Mouse (Mus musculus): ENCODE data around the gene Fgfr2. TPM values are rescaled to one million over a fixed set of nuclear protein-coding genes. Genes with fewer than 3 reads are reported as not detected.

The Fgfr2 gene
- total and polyA plus RNA-seq, 3 experiments = 47.1 to 245 (median 178) TPM

DNA sequence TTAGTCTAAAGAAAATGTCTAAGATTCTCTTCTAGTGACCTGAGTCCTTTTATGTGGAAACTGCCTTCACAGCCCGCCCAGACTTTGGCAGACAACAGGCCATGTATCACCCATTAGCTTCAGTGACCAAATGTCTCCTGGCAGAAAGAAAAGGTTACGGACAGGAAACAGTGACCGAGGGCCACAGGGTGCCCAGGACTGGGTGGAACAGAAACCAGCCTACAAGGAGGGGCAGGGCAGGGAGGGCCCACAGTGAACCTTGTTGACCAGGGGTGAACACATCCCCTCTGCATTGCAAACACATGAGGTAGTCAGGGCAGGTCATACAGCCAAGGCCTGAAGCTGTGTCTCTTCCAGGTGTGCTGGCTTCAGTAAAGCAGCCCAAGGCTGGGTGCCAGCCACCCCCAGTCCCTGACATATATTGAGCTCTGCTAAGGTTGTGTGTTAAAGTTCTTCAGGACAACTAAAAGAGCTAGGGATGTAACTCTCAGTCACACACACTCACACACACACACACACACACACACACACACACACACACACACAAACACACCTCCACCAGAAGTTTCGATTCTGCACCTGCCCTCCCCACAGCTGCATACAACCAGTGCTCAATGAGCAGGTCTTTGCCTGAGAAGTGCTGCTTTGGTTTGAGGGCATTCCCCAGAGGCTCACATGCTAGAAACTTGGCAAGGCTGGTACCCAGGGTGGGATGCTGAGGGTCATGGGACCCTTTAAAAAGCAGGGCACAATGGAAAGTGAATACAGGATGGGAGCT is 855.2 kb downstream of the Fgfr2 start:
- DNase-seq = peak; percentile 55

- no peak for DNase-seq
These were observed 858.4 kb downstream of the Fgfr2 start for GRCm38 (mm10) chr7:132264763-132265162.

GRCm38 (mm10) chr7:132263186-132263585 is 860.0 kb downstream of the Fgfr2 start:
- DNase-seq = no peak

- DNase-seq = no peak
These were observed 860.5 kb downstream of the Fgfr2 start for GRCm38 (mm10) chr7:132262696-132263095.

- DNase-seq = no peak
These were observed 861.3 kb downstream of the Fgfr2 start for GRCm38 (mm10) chr7:132261885-132262284.

- no peak for DNase-seq
These were observed 862.5 kb downstream of the Fgfr2 start for GRCm38 (mm10) chr7:132260632-132261031.

- peak; percentile 43 for DNase-seq
These were observed 864.3 kb downstream of the Fgfr2 start for GRCm38 (mm10) chr7:132258817-132259216.

GRCm38 (mm10) chr7:132258216-132258615 is 864.9 kb downstream of the Fgfr2 start:
- no peak for DNase-seq

GRCm38 (mm10) chr7:132253513-132253912 is 869.6 kb downstream of the Fgfr2 start:
- no peak for DNase-seq

GRCm38 (mm10) chr7:132253078-132253477 is 870.1 kb downstream of the Fgfr2 start:
- DNase-seq = no peak

DNA sequence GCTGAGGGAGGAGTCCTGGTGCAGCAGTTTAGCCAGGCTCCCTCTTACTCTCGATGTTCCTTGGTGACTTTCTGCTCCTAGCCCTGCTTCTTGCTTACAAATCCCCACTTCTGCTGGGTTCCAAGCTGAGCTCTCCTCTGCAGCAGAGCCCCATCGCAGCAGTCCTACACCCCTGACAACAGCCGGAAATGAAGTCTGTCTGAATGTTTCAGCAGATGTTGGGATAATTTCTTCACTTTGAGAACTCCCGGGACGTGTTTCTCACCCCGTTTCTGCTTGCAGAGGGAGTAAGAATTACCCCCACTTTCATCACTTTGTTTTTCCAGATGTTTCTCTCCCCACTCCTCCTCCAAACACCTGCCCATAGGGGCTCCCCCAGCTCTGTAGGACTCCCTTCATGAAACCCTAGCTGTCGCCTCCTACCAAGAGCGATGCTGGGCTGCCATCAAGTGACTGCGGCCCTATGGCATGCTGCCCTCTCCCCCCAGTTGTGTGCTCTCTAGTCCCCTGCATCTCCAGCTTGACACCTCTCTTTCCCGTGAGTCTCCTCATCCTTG is 873.5 kb downstream of the Fgfr2 start:
- no peak for DNase-seq

- no peak for DNase-seq
These were observed 875.6 kb downstream of the Fgfr2 start for GRCm38 (mm10) chr7:132247567-132247966.

GRCm38 (mm10) chr7:132247091-132247490 is 876.1 kb downstream of the Fgfr2 start:
- DNase-seq = no peak

DNA sequence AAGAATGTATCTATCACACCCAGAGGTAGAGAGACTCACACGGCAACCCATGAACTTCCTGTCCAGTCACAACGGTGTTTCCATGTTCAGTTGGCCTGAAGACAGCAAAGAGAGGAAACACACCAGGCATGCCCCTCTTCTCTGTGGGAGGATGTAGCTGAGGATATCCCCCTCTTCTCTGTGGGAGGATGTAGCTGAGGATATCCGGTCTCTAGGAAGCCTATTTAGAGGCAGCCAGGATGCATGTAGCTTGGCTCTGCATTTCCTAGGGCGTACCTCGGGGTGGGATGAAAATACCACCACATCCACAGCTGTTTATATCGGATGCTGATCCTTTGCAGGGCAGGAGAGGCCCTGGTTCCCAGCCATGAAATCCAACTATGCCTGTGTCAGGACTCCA is 877.4 kb downstream of the Fgfr2 start:
- peak; percentile 33 for DNase-seq

- DNase-seq = no peak
These were observed 878.5 kb downstream of the Fgfr2 start for GRCm38 (mm10) chr7:132244637-132245036.

DNA sequence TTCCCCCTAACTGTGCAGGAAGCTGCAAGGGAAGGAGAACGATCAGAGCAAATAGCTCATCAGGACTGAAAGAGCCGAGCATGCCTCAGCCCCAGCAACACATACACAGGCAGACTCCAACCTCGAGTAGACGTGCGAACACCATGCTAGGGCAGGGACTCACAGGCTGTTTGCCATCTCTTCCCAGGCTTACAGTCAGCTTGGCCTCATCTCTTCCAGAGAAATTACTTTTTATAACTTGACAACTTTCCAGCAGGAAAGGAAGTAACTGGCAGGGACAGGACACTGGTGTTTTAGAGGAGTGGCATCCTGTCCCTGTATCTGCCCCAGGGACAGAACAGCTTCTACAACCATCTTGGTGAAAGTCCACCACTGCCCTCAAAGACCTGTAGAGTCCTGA is 879.9 kb downstream of the Fgfr2 start:
- no peak for DNase-seq

DNA sequence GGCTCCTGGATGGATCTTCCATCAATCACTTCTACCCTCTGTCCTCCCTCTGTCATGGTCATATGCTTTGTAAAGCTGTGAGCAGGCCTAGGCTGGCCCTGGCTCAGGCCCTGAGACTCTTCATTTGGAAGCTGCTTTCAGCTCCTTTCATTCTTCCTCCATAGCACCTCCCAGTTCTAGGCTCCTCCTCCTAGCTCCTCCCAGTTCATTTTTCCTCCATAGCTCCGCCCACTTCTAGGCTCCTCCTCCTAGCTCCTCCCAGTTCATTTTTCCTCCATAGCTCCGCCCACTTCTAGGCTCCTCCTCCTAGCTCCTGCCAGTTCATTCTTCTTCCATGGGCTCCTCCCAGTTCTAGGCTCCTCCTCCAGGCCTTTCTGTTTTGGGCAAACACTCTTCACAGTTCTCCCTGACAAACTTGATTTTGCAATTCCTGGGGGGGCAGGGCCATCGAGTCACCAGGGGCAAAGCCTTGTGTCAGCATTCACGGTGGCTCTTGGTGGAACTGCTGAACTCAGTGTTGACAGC is 880.5 kb downstream of the Fgfr2 start:
- DNase-seq = peak; percentile 63

DNA sequence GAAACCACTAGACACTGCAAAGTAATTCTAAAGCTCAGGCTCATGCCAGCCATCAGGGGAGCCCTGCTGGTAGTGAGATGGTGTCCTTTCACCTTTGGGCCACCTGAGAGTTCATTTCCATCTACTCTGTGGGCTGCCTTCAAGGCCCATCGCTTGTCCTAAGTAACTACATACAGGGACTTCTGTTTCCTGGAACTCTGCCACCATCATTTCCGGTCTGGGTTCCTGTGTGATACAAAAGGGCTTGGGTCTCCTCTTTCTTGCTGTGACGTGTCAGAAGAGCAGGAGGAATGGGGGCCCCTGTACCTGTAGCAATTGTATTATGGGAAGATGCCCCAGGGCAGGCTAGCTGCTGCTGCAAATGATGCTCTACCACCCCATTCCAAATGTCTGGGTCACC is 884.2 kb downstream of the Fgfr2 start:
- no peak for DNase-seq

DNA sequence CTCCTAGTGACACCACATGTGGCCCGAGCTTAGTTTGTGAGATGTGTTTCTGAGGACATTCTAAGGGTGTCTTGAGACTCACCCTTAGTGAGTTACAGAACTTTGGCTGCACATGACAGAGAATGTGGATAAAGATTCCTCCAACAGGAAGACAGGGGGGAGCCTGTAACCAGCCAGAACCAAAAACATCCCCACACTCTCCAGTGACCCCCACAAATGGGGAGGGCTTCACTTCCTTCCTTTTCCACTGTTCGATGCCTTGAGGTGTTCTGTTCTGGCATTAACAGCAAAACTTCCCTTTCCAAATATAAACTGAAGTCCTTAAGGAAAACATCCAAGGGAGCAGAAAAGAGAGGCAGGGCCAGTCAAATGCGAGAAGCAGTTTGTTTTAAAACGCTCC is 886.0 kb downstream of the Fgfr2 start:
- peak; percentile 42 for DNase-seq

DNA sequence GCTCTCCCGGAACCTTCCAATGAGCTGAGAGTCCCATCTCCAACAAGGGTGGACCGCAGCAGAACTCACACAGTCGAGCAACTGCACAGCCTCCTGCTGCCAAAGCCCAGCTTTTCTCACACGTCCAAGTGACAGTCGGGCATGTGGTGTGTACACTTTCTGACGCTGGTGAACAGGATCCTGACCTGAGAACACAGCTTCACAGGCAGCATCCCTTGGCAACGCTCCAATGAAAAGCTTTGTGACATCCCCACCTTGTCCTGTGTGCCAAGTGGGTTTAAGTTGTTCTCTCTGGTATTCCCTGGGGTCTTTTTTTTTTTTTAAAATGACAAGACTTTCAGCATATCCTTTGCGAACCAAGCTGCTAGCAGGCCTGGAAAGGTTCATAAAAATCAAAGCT is 886.4 kb downstream of the Fgfr2 start:
- no peak for DNase-seq

DNA sequence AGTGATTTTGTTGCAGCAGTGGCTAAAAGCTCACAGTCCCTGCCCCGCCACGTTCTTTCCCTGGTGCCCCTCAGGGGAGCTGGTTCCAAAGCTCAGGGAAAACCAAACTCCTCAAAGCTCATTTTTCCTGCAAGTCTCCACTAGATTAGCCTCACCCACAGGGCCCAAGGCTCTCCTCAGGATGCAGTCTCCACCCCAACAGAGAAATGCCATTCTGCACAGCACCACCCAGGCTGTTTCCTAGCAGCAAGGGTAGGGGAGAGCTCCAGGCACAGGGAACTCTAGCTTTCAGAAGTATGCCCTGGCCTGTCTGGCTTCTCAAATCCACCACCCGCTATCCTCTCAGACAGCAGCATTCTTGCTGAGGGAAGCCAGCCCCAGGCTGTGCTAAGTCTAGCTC is 888.9 kb downstream of the Fgfr2 start:
- DNase-seq = no peak

DNA sequence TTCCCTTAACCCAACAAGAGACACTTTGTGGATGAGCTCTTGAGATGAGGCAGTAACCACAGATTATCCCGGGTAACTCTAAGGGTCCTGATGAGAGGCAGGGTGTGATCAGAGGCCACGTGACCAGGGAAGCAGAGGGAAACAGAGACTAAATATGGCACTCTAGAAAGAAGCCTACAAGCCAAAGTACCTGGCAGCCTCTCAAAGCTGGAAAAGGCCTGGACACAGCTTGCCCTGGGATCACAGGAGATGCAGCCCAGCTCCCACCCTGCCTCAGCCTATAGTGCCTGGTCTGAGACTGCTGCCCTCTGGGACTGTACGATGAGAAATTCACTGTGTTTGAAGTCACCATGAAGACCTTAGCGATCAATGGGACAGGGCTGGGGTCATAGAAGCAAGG is 889.4 kb downstream of the Fgfr2 start:
- no peak for DNase-seq

DNA sequence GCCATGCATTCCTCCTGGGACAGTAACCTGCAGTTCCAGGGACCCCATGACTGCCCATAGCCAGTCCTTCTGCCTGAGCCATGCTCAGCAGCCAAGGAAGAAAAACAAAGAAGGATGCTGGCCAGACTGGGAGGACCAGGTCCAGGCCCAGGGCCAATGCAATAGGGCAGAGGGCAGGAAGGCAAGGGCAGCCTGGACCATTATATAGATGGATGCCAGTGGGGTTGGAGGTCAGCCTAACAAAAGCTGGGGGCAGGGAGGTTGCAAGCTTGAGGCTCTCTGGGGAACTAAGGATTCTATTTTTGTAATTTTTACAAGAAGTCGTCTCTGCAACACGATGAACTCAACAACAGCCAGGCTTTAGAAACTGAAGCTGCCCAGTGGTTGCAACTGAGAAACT is 890.2 kb downstream of the Fgfr2 start:
- peak; percentile 79 for DNase-seq

- no peak for DNase-seq
These were observed 891.7 kb downstream of the Fgfr2 start for GRCm38 (mm10) chr7:132231476-132231875.

Data from adrenal gland, adult 2 months (tissue).